Mouse (Mus musculus) lung, adult 2 months (tissue): ENCODE results near the gene Faap20. TPM values are rescaled to one million over a fixed set of nuclear protein-coding genes. Genes with fewer than 3 reads are reported as not detected.
"Not testable (repeated sequence)": the region's sequence is repeated elsewhere in the genome, so short reads cannot be mapped to it uniquely, and the experiment has no call there.

ENCODE experiments used
- DNase-seq: peaks from one replicate; pipeline ENCODE4 v3.0.0; 2022
- H3K4me1 ChIP-seq: fragments of 200-500 bp; 2 replicates; pipeline ENCODE4 v1.6.1; 2011; ENCODE audit warnings: low read length; ENCODE audit not compliant: control insufficient read depth, insufficient read depth
- H3K4me3 ChIP-seq: fragments of 200-500 bp; replicated peaks from 2 replicates; pipeline ENCODE3; 2011; ENCODE audit warnings: low read depth, mild to moderate bottlenecking, control low read depth, low read length; ENCODE audit errors: extremely low read depth
- CTCF ChIP-seq: fragments of 200-500 bp; IDR thresholded peaks from 2 replicates; pipeline ENCODE4 v1.5.1; 2011; ENCODE audit warnings: mild to moderate bottlenecking, low read length, control low read depth; ENCODE audit not compliant: insufficient read depth
- POLR2A ChIP-seq: fragments of 200-500 bp; IDR thresholded peaks from 2 replicates; pipeline ENCODE4 v1.6.1; 2011; ENCODE audit warnings: low read depth, mild to moderate bottlenecking, control low read depth, low read length, borderline replicate concordance; ENCODE audit errors: extremely low read depth
- WGBS: fragments of 180-500 bp; shearing (Covaris S2); methylation state at CpG from one replicate; pipeline ENCODE4 v1.1.7; 2018; 5-methylcytosine and 5-hydroxymethylcytosine counted together
- polyA plus RNA-seq: library from polyadenylated mRNA; depleted of rRNA; stranded (reverse); fragments of >200 nt; gene quantifications from 2 replicates; pipeline ENCODE4 v1.2.3, GENCODE M21; 2012

Faap20 gene
- polyA plus RNA-seq, 1 experiment: 59.3 TPM

DNA sequence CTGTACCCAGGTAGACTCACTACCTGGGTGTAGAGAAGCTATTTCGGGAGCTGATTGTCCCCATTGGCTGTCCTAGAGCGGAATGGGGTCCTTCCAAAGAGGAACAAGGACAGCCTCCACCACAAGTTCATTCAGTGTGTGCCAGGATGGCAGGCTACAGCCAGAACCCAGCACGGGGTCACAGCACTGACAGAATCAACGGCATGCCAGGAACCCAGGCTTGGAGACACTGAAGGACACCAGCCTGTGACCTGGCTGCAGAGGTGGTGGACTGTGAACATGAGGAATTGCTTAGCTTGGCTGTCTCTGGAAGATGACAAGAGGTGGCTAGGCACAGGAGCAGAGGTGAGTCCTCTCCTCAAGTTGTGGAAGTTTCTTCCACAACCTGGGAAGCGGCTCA, 7.3 kb upstream of the Faap20 start:
- no peaks in the 10 kb centered on the region; the same call in none of the 2 replicates for H3K4me1 ChIP-seq
- no peak overlapping the region for H3K4me3 ChIP-seq
- WGBS: 92% methylated on average over 5 of the region's 5 CpGs
- DNase-seq: no peak
- TF ChIP-seq CTCF (no peak), POLR2A (no peak)

- no peak overlapping the region for H3K4me3 ChIP-seq
- DNase-seq: no peak
- WGBS: 82% methylated on average over 12 of the region's 12 CpGs
- H3K4me1 ChIP-seq: no peaks in the 10 kb centered on the region; the same call in none of the 2 replicates
- no peak for TF ChIP-seq POLR2A
- TF ChIP-seq CTCF: no peak
Measured at GRCm38 (mm10) chr4:155243233-155243632, 6.4 kb upstream of the Faap20 start.

GRCm38 (mm10) chr4:155245770-155246492, 3.7 kb upstream of the Faap20 start:
- Histone ChIP-seq H3K4me3 (no peak overlapping the region), H3K4me1 (peaks cover 5% of the 10 kb centered on the region)
- no peak for TF ChIP-seq POLR2A
- no peak for TF ChIP-seq CTCF
- 53% methylated on average over 6 of the region's 6 CpGs for WGBS
- DNase-seq: no peak

- DNase-seq: no peak
- 76% methylated on average over 12 of the region's 12 CpGs for WGBS
- Histone ChIP-seq H3K4me3 (no peak overlapping the region), H3K4me1 (peaks cover 5% of the 10 kb centered on the region)
- TF ChIP-seq CTCF (no peak), POLR2A (no peak)
Measured at GRCm38 (mm10) chr4:155246691-155247105, 2.9 kb upstream of the Faap20 start.

DNA sequence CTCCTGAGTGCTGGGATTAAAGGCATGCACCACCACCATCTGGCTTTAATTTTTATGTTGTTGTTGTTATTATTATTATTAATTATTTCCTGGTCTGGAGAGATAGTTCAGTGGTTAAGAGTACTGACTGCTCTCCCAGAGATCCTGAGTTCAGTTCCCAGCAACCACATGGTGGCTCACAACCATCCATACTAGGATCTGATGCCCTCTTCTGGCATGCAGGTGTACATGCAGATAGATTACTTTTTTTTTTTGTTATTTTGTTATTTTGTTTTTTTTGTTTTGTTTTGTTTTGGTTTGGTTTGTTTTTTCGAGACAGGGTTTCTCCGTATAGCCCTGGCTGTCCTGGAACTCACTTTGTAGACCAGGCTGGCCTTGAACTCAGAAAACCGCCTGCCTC, 1.5 kb upstream of the Faap20 start:
- not testable (repeated sequence) for H3K4me3 ChIP-seq, H3K4me1 ChIP-seq, DNase-seq
- 91% methylated on average over 3 of the region's 3 CpGs for WGBS

DNA sequence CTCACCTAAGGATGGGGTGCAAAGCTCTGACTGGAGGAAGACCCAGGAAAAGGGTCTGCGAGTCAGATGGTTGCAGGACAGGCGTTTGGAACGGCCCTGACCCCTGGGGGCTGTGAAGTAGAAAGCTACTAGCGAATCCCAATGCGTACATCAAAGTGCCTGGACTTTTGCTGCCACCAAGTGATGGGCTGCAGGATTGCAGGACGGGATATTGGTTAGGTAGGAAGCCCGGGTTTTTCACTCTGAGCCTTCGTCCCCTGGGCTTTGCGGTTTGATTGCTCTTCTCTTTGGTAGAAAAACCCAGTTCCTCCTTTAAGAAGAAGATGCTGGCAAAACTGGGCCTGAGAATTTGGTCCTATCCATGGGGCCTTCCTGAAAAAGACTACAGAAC, 350 bp upstream of the Faap20 start:
- DNase-seq: peak; percentile 92
- Histone ChIP-seq H3K4me3 (peak overlapping the region; percentile 70), H3K4me1 (peaks cover 5% of the 10 kb centered on the region)
- TF ChIP-seq CTCF (peak; percentile 100), POLR2A (0 out of 2 replicates have a peak, but pooled peaks have one; percentile 32)
- WGBS: 1% methylated on average over 9 of the region's 9 CpGs

DNA sequence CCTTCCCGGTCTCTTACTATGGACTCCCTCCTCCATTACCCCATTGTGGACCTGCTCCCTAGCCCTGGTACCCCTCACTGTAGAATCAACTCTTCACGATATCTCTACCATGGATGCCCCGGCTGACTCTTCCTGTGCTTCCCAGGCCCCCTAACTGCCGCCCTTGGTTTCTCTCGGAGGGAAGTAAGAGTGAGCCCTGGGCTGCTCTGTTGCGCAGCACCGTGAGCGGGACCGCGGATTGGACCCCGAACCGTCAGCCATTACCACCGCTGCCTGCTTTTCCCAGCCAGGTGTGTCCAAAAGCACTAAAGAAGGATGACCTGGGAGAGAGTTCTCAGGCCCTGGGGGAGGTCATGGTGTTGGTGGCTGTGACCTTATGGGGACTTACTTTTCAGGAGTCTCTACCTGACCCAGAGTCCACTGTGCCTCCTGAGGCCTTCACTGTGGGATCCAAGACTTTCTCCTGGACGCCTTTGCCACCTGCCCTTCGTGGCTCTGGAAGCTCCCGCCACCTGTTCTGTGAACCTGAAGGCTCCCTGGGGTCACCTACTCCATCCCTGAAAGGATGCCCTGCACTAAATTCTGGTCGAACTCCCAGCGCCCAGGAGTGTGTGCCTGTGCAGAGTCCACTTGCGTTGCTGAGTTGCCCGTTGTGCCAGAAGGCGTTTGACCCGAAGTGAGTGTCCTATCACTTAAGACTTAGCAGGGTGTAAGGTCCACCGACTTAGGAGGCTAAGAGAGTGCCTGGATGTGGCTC, 937 bp downstream of the Faap20 start:
- Histone ChIP-seq H3K4me1 (peaks cover 5% of the 10 kb centered on the region), H3K4me3 (peak overlapping the region; percentile 70)
- TF ChIP-seq POLR2A (no peak), CTCF (no peak)
- DNase-seq: peak; percentile 56
- WGBS: 22% methylated on average over 23 of the region's 23 CpGs

- no peak overlapping the region for H3K4me3 ChIP-seq
- 66% methylated on average over 3 of the region's 3 CpGs for WGBS
Measured at GRCm38 (mm10) chr4:155251147-155251546, 1.5 kb downstream of the Faap20 start.

DNA sequence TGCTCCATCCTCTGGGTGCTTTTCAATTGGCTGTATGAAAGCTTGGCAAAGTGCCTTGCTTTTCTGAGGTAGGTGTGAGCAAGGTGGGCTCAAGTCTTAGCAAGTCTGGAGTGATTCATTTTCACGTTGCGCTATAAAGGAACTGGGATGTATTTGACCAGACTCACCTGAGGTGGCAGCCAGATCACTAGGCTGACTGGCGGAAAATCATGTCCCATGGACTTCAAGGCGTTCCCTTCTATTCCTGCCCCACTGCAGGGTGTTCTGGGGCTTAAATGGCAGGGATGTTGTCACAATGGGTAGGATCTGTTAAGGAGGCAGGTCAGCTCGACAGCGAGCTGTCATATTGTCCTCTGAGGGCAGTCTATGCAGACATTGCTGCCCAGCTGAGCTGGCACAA, 2.7 kb downstream of the Faap20 start:
- H3K4me1 ChIP-seq: peaks cover 5% of the 10 kb centered on the region

More at GRCm38 (mm10) chr4:155251147-155251546, 1.5 kb downstream of the Faap20 start:
- TF ChIP-seq CTCF (no peak), POLR2A (no peak)
- DNase-seq: no peak
- H3K4me1 ChIP-seq: peaks cover 5% of the 10 kb centered on the region

More for the DNA sequence above, 2.7 kb downstream of the Faap20 start:
- no peak for DNase-seq
- WGBS: 83% methylated on average over 6 of the region's 6 CpGs
- no peak overlapping the region for H3K4me3 ChIP-seq
- TF ChIP-seq POLR2A (no peak), CTCF (no peak)
